Mouse (Mus musculus): ENCODE results near the gene 3110082I17Rik.

3110082I17Rik gene

GRCm38 (mm10) chr5:139374841-139375240 lies 85.5 kb downstream of the 3110082I17Rik start:
- no peak for DNase-seq

- DNase-seq = no peak
These were observed 86.4 kb downstream of the 3110082I17Rik start for GRCm38 (mm10) chr5:139373889-139374444.

- no peak for DNase-seq
These were observed 87.2 kb downstream of the 3110082I17Rik start for GRCm38 (mm10) chr5:139373126-139373525.

- peak; percentile 94 for DNase-seq
These were observed 88.5 kb downstream of the 3110082I17Rik start for GRCm38 (mm10) chr5:139371631-139372401.

GRCm38 (mm10) chr5:139371118-139371517 lies 89.2 kb downstream of the 3110082I17Rik start:
- DNase-seq = no peak

- DNase-seq = no peak
These were observed 90.0 kb downstream of the 3110082I17Rik start for GRCm38 (mm10) chr5:139370336-139370735.

GRCm38 (mm10) chr5:139368638-139369320 lies 91.5 kb downstream of the 3110082I17Rik start:
- DNase-seq = no peak

- no peak for DNase-seq
These were observed 92.4 kb downstream of the 3110082I17Rik start for GRCm38 (mm10) chr5:139367884-139368458.

- DNase-seq = no peak
These were observed 93.8 kb downstream of the 3110082I17Rik start for GRCm38 (mm10) chr5:139366484-139366883.

GRCm38 (mm10) chr5:139365827-139366226 lies 94.5 kb downstream of the 3110082I17Rik start:
- no peak for DNase-seq

- no peak for DNase-seq
These were observed 95.3 kb downstream of the 3110082I17Rik start for GRCm38 (mm10) chr5:139364911-139365571.

- DNase-seq = peak; percentile 86
These were observed 95.9 kb downstream of the 3110082I17Rik start for GRCm38 (mm10) chr5:139364260-139364910.

GRCm38 (mm10) chr5:139363858-139364257 lies 96.5 kb downstream of the 3110082I17Rik start:
- no peak for DNase-seq

GRCm38 (mm10) chr5:139359244-139359643 lies 101.1 kb downstream of the 3110082I17Rik start:
- DNase-seq = no peak

GRCm38 (mm10) chr5:139358653-139359052 lies 101.7 kb downstream of the 3110082I17Rik start:
- DNase-seq = peak; percentile 68

GRCm38 (mm10) chr5:139355235-139355772 lies 105.0 kb downstream of the 3110082I17Rik start:
- peak; percentile 79 for DNase-seq

GRCm38 (mm10) chr5:139353946-139354345 lies 106.4 kb downstream of the 3110082I17Rik start:
- DNase-seq = no peak

- peak; percentile 61 for DNase-seq
These were observed 106.8 kb downstream of the 3110082I17Rik start for GRCm38 (mm10) chr5:139353496-139353895.

GRCm38 (mm10) chr5:139352317-139352716 lies 108.0 kb downstream of the 3110082I17Rik start, which contains the start of gene Cyp2w1:
Cyp2w1 (plus strand) TSS chr5:139352617.
- no peak for DNase-seq

GRCm38 (mm10) chr5:139351628-139352027 lies 108.7 kb downstream of the 3110082I17Rik start:
- peak; percentile 55 for DNase-seq

GRCm38 (mm10) chr5:139351134-139351533 lies 109.2 kb downstream of the 3110082I17Rik start, which contains the start of gene Cox19:
Cox19 (minus strand) TSS chr5:139351418.
- DNase-seq = no peak

- no peak for DNase-seq
These were observed 110.6 kb downstream of the 3110082I17Rik start for GRCm38 (mm10) chr5:139349713-139350112.

Data from retina, postnatal 1 day (tissue).